Mouse (Mus musculus) kidney, adult 10 weeks (tissue): Measurements from ENCODE around the gene Tmem199. TPM values are rescaled to one million over a fixed set of nuclear protein-coding genes. Genes with fewer than 3 reads are reported as not detected.

ENCODE experiments used
- polyA plus RNA-seq: library from polyadenylated mRNA; stranded (reverse); fragments of 350-450 nt; fragmentation: Illumina TruSeq; extraction: RNeasy Lipid Tissue Mini Kit (QIAGEN cat#74804); gene quantifications from one replicate; pipeline ENCODE4 v1.2.3, GENCODE M21; 2014; ENCODE audit warnings: low read depth, low replicate concordance

The Tmem199 gene
- polyA plus RNA-seq = 28.8 TPM

DNA sequence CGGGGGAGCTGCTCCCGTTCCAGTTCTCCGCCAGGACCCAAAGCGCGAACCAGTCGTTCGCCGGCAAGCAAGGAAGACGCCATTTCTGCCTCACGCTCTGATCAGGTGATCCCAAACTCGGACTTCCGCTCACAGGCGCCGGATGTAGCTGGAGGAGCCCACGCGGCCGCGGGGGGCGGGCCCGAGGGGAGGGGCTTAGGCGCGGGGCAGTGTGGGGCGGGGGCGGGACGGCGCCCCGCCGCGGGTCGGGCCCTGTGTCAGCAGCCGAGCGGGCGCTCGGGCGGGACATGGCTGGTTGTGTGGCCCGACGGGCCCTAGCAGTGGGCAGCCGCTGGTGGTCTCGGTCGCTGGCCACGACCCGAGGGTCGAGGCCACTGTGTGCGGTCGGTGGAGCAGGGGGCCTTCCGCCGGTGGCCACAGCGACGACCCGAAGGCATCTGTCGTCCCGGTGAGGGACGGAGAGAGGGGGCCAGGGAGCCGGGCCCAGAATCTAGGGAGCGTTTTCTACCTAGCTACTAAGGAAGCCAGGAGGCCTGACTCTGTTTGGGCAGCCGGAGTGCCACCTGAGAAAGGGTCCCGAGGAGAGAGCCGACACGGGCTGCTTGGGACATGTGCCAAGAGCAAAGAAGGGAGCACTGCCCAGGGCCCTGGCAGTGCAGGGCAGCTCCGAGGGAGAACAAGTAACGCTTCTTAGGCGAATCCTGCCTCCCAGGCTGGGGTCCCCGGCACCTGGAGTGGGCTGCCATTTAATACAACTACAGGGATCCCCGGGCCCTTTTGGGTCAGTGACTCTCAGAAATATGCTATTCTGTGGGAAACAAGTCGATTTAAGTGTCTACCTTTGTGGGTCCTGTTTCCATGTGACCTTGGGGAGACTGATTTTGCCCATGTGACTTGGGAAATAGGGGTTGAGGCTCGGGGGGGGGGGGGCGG is at the start of gene Tmem199, which contains the start of gene Poldip2:
Tmem199 (minus strand) TSS at position 148 of the 933 bp plus-strand sequence.
Poldip2 (plus strand) TSS at position 169 of the 933 bp plus-strand sequence.

DNA sequence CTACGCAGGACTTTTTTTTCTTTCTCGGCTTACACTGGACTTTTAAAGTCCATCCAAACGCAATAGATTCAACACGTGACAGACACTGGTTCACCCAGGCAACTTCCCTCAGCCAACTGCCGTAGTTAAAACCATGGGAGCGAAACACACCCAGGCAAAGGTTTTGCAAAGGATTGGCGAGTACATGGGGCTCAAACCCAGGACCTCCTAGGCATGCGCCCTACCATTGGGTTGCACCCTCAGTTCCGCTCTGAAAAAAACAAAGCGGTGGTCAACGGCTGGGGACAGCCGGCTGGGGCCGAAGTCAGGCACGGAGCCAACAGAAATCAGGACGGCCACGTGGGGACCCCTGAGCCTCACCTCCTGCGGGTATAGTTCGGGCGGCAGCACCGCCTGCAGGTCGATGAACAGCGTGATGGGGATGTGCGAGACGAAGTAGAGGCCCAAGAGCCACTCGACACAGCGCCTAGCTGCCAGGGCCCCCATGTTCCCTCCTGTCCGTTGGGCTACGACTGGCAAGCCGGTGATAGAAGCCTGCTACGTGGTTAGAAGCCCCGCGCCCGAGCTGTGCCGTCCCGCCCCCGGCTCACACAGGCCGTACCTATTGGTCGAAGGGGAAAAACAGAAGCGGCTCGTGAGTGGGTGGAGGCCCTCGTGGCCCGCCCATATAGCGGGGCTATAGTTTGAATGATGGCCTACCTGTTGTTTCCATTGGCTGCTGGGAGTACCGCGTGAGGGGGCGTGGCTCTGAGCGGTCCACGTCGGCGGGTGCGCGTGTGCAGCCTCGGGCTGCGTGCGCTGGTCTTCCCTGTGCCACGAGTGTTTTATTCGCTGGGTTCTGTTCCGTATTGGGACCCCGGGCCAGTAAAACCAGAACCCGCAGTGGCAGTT is 38.4 kb upstream of the Tmem199 start, which contains the start of gene Tmem97:
Tmem97 (minus strand) TSS at position 610 of the 891 bp plus-strand sequence.

DNA sequence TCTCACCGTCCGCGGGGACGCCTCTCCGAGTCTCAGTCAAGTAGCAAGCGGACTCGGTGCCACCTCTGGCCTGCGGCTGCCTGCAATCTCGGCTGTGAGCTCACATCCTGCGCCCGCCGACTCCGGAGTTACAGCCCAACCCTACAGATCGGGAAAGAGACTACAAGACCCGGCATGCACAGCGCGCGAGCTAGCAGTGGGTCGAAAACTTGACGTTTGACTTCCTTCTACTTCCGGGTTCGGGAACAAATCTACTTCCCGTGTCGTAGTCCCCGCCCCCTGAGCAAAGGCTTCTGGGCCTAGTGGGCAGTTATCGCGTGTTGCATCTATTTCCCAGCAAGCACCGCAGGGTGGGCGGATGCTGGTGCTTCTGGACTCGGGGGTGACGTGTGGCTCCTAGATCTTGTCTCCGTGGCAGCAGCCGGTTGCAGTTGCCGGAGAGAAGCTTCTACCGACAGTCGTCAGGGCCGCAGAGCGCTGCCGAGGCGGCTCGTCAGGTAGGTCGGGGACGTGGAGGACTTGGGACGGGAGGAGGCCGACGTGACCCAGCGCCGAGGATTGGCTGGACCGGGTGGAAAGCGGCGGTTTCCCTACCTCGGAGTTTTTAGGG is 24.2 kb upstream of the Tmem199 start, which contains the start of the genes Tnfaip1 and Ift20:
Tnfaip1 (minus strand) TSS at position 253 of the 610 bp plus-strand sequence.
Ift20 (plus strand) TSS at position 282 of the 610 bp plus-strand sequence.

DNA sequence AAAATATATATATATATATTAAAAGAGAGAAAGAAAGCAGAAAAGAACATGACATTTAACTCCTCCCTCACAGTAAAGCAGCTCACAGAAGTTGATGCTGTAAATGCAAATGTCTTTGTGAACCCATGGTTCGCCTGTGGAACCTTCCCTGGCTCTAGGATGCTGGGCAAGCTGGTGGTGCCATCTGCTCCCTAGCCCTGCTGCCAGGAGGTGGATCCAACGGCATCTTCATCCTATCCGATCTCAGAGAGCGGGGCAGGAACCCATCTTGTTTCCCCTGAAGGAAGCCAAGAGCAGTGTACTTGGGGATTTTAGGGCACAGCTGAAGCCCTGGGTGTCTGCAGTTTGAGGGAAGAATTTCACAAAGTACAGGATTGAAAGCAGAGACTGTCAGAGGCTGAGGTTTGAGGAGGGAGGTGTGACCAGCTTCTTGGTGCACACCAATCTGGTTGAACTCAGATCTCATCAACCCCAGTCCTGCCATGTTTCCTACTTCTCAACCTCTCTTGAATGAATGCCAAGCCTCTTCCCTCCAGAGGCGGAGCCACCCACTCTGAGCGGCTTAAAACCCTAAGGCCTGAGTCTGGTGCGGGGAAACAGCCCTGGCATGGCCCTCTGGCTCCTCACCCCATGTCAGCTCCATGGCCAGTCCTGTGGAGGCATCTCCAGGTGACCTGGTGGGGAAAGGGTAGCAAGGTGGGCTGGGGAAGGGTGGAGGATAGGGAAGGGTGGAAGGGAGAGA is 8.9 kb downstream of the Tmem199 start, which contains the start of gene Sebox:
Sebox (plus strand) TSS at position 539 of the 742 bp plus-strand sequence.

DNA sequence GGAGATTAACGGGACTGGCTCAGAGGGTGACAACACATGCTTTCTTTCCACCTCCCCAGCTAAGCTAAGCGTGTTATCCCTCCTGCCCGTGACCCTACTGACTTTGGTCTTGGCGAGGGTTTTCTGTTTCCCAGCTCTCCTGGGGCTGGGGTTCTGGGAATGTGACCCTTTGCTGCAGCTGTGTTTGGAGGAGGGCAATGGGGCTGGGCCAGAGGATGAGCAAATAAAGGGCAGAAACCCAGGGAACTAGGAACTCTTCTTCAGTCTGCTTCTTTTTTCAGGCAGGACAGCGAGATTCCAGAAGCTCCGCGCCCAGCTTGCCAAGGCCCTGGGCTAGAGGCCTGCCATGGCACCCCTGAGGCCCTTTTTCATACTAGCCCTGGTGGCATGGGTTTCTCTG is 13.0 kb downstream of the Tmem199 start, which contains the start of gene Vtn:
Vtn (plus strand) TSS at position 88 of the 400 bp plus-strand sequence.

DNA sequence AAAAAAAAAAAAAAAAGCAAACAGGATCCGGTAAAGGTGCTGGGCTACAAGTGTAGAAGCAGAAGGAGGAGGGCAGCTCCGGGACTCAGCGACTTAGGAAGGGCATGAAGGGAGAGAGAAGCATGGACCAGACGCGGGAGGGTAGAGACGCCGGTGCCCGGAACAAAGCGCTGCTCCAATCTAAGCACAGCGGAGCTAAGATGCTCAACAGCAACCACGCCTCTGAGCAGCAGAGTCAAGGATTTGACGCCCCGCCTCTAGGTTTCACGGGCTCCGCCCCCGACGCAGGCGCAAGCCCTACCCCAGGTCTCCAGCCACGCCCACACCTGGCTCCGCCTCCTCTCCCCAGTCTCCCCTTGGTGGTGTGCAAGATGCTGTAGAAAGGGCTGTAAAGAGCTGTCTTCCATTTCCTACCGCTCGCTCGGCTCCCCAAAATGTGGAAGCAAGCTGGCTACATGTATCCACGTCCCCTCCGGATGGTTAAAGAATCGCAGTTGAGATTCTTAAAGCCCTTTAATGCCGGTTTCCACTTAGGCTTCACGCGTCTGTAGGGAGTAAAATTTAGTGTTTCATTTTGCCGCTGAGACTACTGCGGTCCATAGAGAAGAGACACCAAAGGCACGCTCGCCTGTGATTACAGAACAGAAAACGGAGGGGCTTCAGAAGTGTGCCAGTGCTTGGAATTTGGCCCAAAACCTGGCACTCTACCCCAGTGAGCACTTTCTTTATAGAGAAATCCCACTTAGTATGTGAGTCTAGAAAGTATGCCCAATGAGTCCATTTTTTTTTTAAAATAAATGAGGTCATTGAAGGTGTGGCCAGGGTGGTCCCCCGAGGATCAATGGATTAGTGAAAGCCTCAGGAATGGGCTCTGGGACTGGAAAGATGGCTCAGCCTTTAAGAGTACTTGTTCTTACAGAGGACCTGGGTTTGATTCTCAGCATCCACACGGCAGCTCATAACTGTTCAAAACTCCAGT is 14.1 kb downstream of the Tmem199 start, which contains the start of gene Sarm1:
Sarm1 (minus strand) TSS at position 211 of the 979 bp plus-strand sequence.

DNA sequence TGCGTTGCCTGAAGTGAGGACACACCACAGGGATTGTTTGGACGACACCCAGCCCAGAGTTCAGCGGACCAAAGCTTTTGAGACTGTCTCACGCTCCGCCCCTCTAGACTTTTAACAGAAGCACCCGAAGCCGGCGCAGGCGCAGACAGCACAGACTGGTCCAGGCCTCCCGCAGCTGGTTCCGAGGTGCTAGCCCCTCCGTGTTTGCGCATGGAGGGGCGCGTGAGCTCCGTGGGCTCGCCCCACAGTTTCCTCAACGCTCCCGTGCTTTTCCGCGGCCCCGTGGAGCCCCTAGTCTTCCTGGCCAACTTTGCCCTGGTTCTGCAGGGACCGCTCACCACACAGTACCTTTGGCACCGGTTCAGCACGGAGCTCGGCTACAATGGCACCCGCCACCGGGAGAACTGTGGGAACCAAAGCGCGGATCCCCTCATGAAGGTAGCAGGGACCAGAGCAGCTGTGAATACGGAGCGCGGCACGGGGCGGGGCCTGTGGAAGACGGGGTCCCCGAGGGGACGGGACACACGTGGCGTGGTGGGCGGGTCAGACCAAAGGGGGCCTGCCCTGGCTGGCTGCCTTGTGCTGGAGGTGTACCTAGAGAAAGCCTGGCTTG is 46.3 kb downstream of the Tmem199 start, which contains the start of gene Slc46a1:
Slc46a1 (plus strand) TSS at position 130 of the 613 bp plus-strand sequence.

Other genes starting within 250 kb of the Tmem199 start
- 0.20 TPM for gene BC030499, start 221.3 kb downstream of the Tmem199 start, polyA plus RNA-seq
- 5.3 TPM for gene Spag5, start 210.6 kb downstream of the Tmem199 start, polyA plus RNA-seq
- gene Aldoc, start 189.2 kb downstream of the Tmem199 start, polyA plus RNA-seq = 13.5 TPM
- 2.7 TPM for gene Pigs, start 183.8 kb downstream of the Tmem199 start, polyA plus RNA-seq
- gene Unc119, start 168.7 kb downstream of the Tmem199 start, polyA plus RNA-seq = 0.49 TPM
- not detected for gene Foxn1, start 125.6 kb downstream of the Tmem199 start, polyA plus RNA-seq
- 7.2 TPM for gene Slc13a2, start 90.0 kb downstream of the Tmem199 start, polyA plus RNA-seq
- 1.6 TPM for gene Slc46a1, start 46.5 kb downstream of the Tmem199 start, polyA plus RNA-seq
- gene Sarm1, start 14.4 kb downstream of the Tmem199 start, polyA plus RNA-seq = not detected
- gene Vtn, start 13.1 kb downstream of the Tmem199 start, polyA plus RNA-seq = not detected
- not detected for gene Sebox, start 8.7 kb downstream of the Tmem199 start, polyA plus RNA-seq
- gene Poldip2, start within 50 bp of the Tmem199 start, polyA plus RNA-seq = 17.7 TPM
- gene Tnfaip1, start 24.2 kb upstream of the Tmem199 start, polyA plus RNA-seq = 25.3 TPM
- 26.0 TPM for gene Ift20, start 24.2 kb upstream of the Tmem199 start, polyA plus RNA-seq
- gene Tmem97, start 38.6 kb upstream of the Tmem199 start, polyA plus RNA-seq = 19.0 TPM
- gene Nlk, start 185.2 kb upstream of the Tmem199 start, polyA plus RNA-seq = 46.2 TPM
- gene Ccnq, start 239.6 kb upstream of the Tmem199 start, polyA plus RNA-seq = 5.9 TPM